Mouse (Mus musculus) CH12.LX (cell line): Measurements from ENCODE around the gene Traf1.
A peak's percentile ranks its signal among the peaks of the same experiment; 100 is the strongest.

Experiments used
- BHLHE40 ChIP-seq: IDR thresholded peaks from 2 replicates; pipeline ENCODE4 v1.6.1; 2011; ENCODE audit warnings: mild to moderate bottlenecking, low read depth, low read length, improper control_type of control experiment
- CTCF ChIP-seq, 2 experiments: IDR thresholded peaks in 1 of 2; conservative IDR thresholded peaks in 1 of 2; 2 replicates each; pipeline ENCODE4 v1.5.1; 2011 to 2012; ENCODE audit warnings: low read depth in 2 of 2, low read length in 2 of 2, improper control_type of control experiment in 1 of 2, inconsistent platforms in 1 of 2, mild to moderate bottlenecking in 1 of 2, moderate library complexity in 1 of 2
- ELF1 ChIP-seq: IDR thresholded peaks from 2 replicates; pipeline ENCODE4 v1.6.1; 2014; ENCODE audit warnings: low read depth, mild to moderate bottlenecking, inconsistent platforms, low read length, improper control_type of control experiment
- EP300 ChIP-seq: IDR thresholded peaks from 2 replicates; pipeline ENCODE4 v1.6.1; 2011; ENCODE audit warnings: low read length, improper control_type of control experiment
- MAX ChIP-seq: IDR thresholded peaks from 2 replicates; pipeline ENCODE4 v1.6.1; 2011; ENCODE audit warnings: low read length, improper control_type of control experiment
- MAZ ChIP-seq: IDR thresholded peaks from 2 replicates; pipeline ENCODE4 v1.6.1; 2012; ENCODE audit warnings: low read depth, mild to moderate bottlenecking, inconsistent platforms, low read length, improper control_type of control experiment, moderate library complexity
- MEF2A ChIP-seq: IDR thresholded peaks from 2 replicates; pipeline ENCODE4 v1.6.1; 2014; ENCODE audit warnings: low read depth, mild to moderate bottlenecking, inconsistent platforms, low read length, improper control_type of control experiment, borderline replicate concordance
- POLR2A ChIP-seq: IDR thresholded peaks from 2 replicates; pipeline ENCODE4 v1.6.1; 2011; ENCODE audit warnings: low read depth, mild to moderate bottlenecking, improper control_type of control experiment, low read length
- POLR2AphosphoS2 ChIP-seq: IDR thresholded peaks from 2 replicates; pipeline ENCODE4 v1.6.1; 2011; ENCODE audit warnings: low read depth, low read length, improper control_type of control experiment
- RAD21 ChIP-seq: IDR thresholded peaks from 2 replicates; pipeline ENCODE4 v1.6.1; 2011; ENCODE audit warnings: low read depth, mild to moderate bottlenecking, low read length, improper control_type of control experiment, moderate library complexity
- SIN3A ChIP-seq: IDR thresholded peaks from 2 replicates; pipeline ENCODE4 v1.6.1; 2012; ENCODE audit warnings: low read length, improper control_type of control experiment, inconsistent platforms
- SMC3 ChIP-seq: IDR thresholded peaks from 2 replicates; pipeline ENCODE4 v1.6.1; 2011; ENCODE audit warnings: low read depth, low read length, improper control_type of control experiment
- ZMIZ1 ChIP-seq: IDR thresholded peaks from 2 replicates; pipeline ENCODE4 v1.6.1; 2012; ENCODE audit warnings: low read depth, mild to moderate bottlenecking, inconsistent platforms, low read length, improper control_type of control experiment

DNA sequence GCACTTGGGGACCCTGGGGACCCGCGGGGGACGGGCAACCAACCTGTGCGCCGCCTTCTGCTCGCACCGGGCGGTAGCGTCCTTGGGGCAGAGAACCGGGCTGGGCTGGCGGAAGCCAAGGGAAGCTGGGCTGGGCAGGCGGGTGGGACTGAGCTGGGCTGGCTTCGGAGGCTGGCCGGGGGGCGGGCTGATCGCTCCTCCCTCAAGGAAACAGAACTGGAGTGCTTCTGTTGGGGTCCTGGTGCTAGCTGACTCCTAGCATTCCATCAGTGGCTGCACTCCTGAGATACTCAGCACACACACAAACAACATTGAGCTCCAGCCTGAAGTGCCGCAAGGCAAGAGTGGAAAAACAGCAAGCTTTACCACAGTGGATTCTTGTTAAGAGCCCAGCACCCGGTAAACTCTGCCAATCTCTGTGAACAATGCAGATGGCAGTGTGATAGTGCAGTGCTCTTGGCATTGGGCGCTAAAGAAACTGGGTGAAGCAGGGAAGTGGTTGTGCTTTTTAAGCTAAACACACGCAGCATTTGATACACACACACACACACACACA lies at the start of gene Traf1:
- TF ChIP-seq CTCF (conservative IDR thresholded peaks at IDR 0.05 in 1 of 2, IDR thresholded peaks at IDR 0.05 in 1 of 2; ENCODE audit: low read depth in 2 of 2, low read length in 2 of 2) (no peak), ZMIZ1 (no peak), BHLHE40 (0 out of 2 replicates have a peak, but pooled peaks have one; percentile 14), ELF1 (no peak), POLR2AphosphoS2 (peak; percentile 46; the same call in 1 of the 2 replicates), POLR2A (peak; percentile 39; the same call in 1 of the 2 replicates), SIN3A (0 out of 2 replicates have a peak, but pooled peaks have one; percentile 39), MEF2A (no peak), EP300 (no peak), MAZ (no peak; the same call in 1 of the 2 replicates), SMC3 (no peak), RAD21 (no peak), MAX (0 out of 2 replicates have a peak, but pooled peaks have one; percentile 11)
